Mouse (Mus musculus) left cerebral cortex, adult 9 months (tissue): ENCODE data around the gene C1qtnf3.

Experiments used
- DNase-seq, 2 experiments: peaks; one replicate each; pipeline ENCODE4 v3.0.0; 2022; ENCODE audit warnings: low spot score in 2 of 2

The C1qtnf3 gene

GRCm38 (mm10) chr15:10951951-10952759 is at the start of gene C1qtnf3:
TSS of gene C1qtnf3 (plus strand) at chr15:10952332.
- DNase-seq: no peak

GRCm38 (mm10) chr15:10902360-10902759 is 49.8 kb upstream of the C1qtnf3 start:
- DNase-seq: no peak

- no peak for DNase-seq
These were observed 35.4 kb upstream of the C1qtnf3 start for GRCm38 (mm10) chr15:10916611-10917311.

- DNase-seq: no peak
These were observed 34.8 kb upstream of the C1qtnf3 start for GRCm38 (mm10) chr15:10917312-10917660.

GRCm38 (mm10) chr15:10920212-10920611 is 31.9 kb upstream of the C1qtnf3 start:
- DNase-seq: no peak

- peak in 1 of 2 experiments; percentile 18 for DNase-seq
These were observed 31.1 kb upstream of the C1qtnf3 start for GRCm38 (mm10) chr15:10921064-10921463.

GRCm38 (mm10) chr15:10922061-10922460 is 30.1 kb upstream of the C1qtnf3 start:
- DNase-seq: no peak

GRCm38 (mm10) chr15:10922570-10922969 is 29.6 kb upstream of the C1qtnf3 start:
- DNase-seq: peak in 1 of 2 experiments; percentile 7

GRCm38 (mm10) chr15:10923076-10923995 is 28.8 kb upstream of the C1qtnf3 start:
- no peak for DNase-seq

- no peak for DNase-seq
These were observed 24.8 kb upstream of the C1qtnf3 start for GRCm38 (mm10) chr15:10927325-10927724.

GRCm38 (mm10) chr15:10928633-10929270 is 23.4 kb upstream of the C1qtnf3 start:
- DNase-seq: no peak

GRCm38 (mm10) chr15:10933930-10934329 is 18.2 kb upstream of the C1qtnf3 start:
- DNase-seq: no peak

- DNase-seq: no peak
These were observed 11.7 kb upstream of the C1qtnf3 start for GRCm38 (mm10) chr15:10940148-10941108.

- DNase-seq: no peak
These were observed 10.2 kb upstream of the C1qtnf3 start for GRCm38 (mm10) chr15:10941901-10942300.

GRCm38 (mm10) chr15:10947852-10948251 is 4.3 kb upstream of the C1qtnf3 start:
- no peak for DNase-seq

GRCm38 (mm10) chr15:10952760-10953305 is 701 bp downstream of the C1qtnf3 start:
- no peak for DNase-seq

GRCm38 (mm10) chr15:10953465-10953864 is 1.3 kb downstream of the C1qtnf3 start:
- no peak for DNase-seq

- DNase-seq: no peak
These were observed 2.4 kb downstream of the C1qtnf3 start for GRCm38 (mm10) chr15:10954381-10955016.

- DNase-seq: no peak
These were observed 3.0 kb downstream of the C1qtnf3 start for GRCm38 (mm10) chr15:10955156-10955555.

- DNase-seq: no peak
These were observed 4.6 kb downstream of the C1qtnf3 start for GRCm38 (mm10) chr15:10956706-10957105.
